Mouse (Mus musculus): ENCODE results near the gene Gm1140. TPM values are rescaled to one million over a fixed set of nuclear protein-coding genes. Genes with fewer than 3 reads are reported as not detected.

Gene Gm1140
- polyA plus RNA-seq (2017; shearing (Covaris generic)), result not detected

DNA sequence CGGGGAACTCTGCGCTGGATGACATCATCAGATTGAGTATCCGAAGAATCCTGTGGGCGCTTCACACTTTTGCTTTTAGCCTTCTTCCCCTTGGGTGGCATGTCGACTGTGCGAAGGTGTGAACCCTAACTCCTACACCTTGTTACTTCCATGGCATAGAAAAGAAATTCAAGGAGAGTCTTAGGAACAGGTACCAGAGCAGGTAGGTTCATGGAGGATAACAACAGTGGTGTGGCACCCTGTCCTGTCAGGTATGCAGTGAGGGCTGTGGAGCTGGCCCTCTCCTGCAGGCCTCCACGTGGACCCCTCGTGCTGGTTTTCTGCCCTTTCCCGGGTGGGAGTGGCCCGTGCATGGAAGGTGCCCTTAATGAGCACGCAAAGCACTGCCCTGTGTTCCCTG lies at the start of gene Gm1140:
TSS of gene Gm1140 (minus strand) at position 101 of the 400 bp plus-strand sequence.

DNA sequence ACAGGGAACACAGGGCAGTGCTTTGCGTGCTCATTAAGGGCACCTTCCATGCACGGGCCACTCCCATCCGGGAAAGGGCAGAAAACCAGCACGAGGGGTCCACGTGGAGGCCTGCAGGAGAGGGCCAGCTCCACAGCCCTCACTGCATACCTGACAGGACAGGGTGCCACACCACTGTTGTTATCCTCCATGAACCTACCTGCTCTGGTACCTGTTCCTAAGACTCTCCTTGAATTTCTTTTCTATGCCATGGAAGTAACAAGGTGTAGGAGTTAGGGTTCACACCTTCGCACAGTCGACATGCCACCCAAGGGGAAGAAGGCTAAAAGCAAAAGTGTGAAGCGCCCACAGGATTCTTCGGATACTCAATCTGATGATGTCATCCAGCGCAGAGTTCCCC lies 2.0 kb upstream of the Gm1140 start, which contains the start of gene Gm14692:
TSS of gene Gm14692 (plus strand) at position 301 of the 400 bp plus-strand sequence.

Other genes starting within 250 kb of the Gm1140 start
- gene Gm14692, start 2.1 kb upstream of the Gm1140 start, polyA plus RNA-seq (2017; shearing (Covaris generic)), result not detected
- gene 4933436I01Rik, start 227.9 kb upstream of the Gm1140 start, polyA plus RNA-seq (2017; shearing (Covaris generic)), result not detected

Data from activated CD4-positive, CD25-positive, alpha-beta regulatory T cell (primary cell).